Mouse (Mus musculus) stomach, postnatal 0 days (tissue): ENCODE measurements around the gene Zfp704. TPM values are rescaled to one million over a fixed set of nuclear protein-coding genes. Genes with fewer than 3 reads are reported as not detected.

Source experiments
- ATAC-seq: fragments of 200-750 bp; cut with Nextera tagmentation; 2 replicates; pipeline ENCODE4 v1.8.0; 2017; ENCODE audit not compliant: low FRiP score, low TSS enrichment
- DNase-seq: peaks from one replicate; pipeline ENCODE4 v3.0.0-alpha.2; 2016; ENCODE audit warnings: low spot score
- H3K27ac ChIP-seq: fragments of 300-500 bp; sonication (generic); replicated peaks from 2 replicates; pipeline ENCODE4 v1.5.1; 2014; ENCODE audit warnings: mild to moderate bottlenecking, control low read depth
- H3K27me3 ChIP-seq: fragments of 300-500 bp; sonication (generic); 2 replicates; pipeline ENCODE4 v1.6.1; 2014; ENCODE audit warnings: low read length; ENCODE audit not compliant: control insufficient read depth, insufficient read depth
- H3K36me3 ChIP-seq: fragments of 300-500 bp; sonication (generic); 2 replicates; pipeline ENCODE4 v1.6.1; 2014; ENCODE audit warnings: low read length, mixed read lengths; ENCODE audit not compliant: control insufficient read depth, insufficient read depth
- H3K4me1 ChIP-seq: fragments of 300-500 bp; sonication (generic); replicated peaks from 2 replicates; pipeline ENCODE4 v1.6.1; 2014; ENCODE audit warnings: antibody characterized with exemption; ENCODE audit not compliant: control insufficient read depth, insufficient read depth
- H3K4me2 ChIP-seq: fragments of 300-500 bp; sonication (generic); replicated peaks from 2 replicates; pipeline ENCODE4 v1.6.1; 2014; ENCODE audit warnings: low read depth, mild to moderate bottlenecking, control low read depth, moderate library complexity
- H3K4me3 ChIP-seq: fragments of 300-500 bp; sonication (generic); 2 replicates; pipeline ENCODE4 v1.5.1; 2014; ENCODE audit warnings: low read depth, low read length, control low read depth
- H3K9ac ChIP-seq: fragments of 300-500 bp; sonication (generic); 2 replicates; pipeline ENCODE4 v1.6.1; 2014; ENCODE audit warnings: mild to moderate bottlenecking, low read length, control low read depth, mixed read lengths
- H3K9me3 ChIP-seq: fragments of 300-500 bp; sonication (generic); 2 replicates; pipeline ENCODE4 v1.6.1; 2016; ENCODE audit warnings: low read length; ENCODE audit not compliant: control insufficient read depth
- CTCF ChIP-seq: IDR thresholded peaks from 2 replicates; pipeline ENCODE4 v1.5.1; 2016; ENCODE audit warnings: antibody characterized with exemption, low read depth, mild to moderate bottlenecking, moderate library complexity
- EP300 ChIP-seq: optimal IDR thresholded peaks from 2 replicates; pipeline ENCODE3; 2016; ENCODE audit warnings: antibody characterized with exemption
- WGBS: fragments of 180-500 bp; shearing (Covaris S2); extraction: QIAGEN DNeasy Blood & Tissue Kit; methylation state at CpG from one replicate; pipeline ENCODE4 v1.1.7; 2014; 5-methylcytosine and 5-hydroxymethylcytosine counted together
- polyA plus RNA-seq: library from polyadenylated mRNA; unstranded; fragments of >200 nt; fragmentation: Nextera tagmentation; extraction: Ambion mirVana; gene quantifications from 2 replicates; pipeline ENCODE4 v1.2.1, GENCODE M21; 2015

The Zfp704 gene
- polyA plus RNA-seq, 1 experiment from 2014 or later, result 3.4 TPM

GRCm38 (mm10) chr3:9448541-9448940, 161.3 kb downstream of the Zfp704 start:
- H3K4me2 ChIP-seq, result no peak overlapping the region
- 97% methylated on average over 5 of the region's 5 CpGs for WGBS
- H3K9ac ChIP-seq, result no peak overlapping the region
- H3K27me3 ChIP-seq, result no peaks in the 10 kb centered on the region
- ATAC-seq, result no peak
- no peaks in the 10 kb centered on the region for H3K4me1 ChIP-seq
- H3K9me3 ChIP-seq, result no peaks in the 10 kb centered on the region
- no peak for DNase-seq
- H3K4me3 ChIP-seq, result no peak overlapping the region
- H3K27ac ChIP-seq, result no peak overlapping the region
- TF ChIP-seq EP300, result no peak
- peak; percentile 45 for TF ChIP-seq CTCF
- 0 out of 2 replicates have a peak, but pooled peaks cover 2% of the 10 kb centered on the region for H3K36me3 ChIP-seq

DNA sequence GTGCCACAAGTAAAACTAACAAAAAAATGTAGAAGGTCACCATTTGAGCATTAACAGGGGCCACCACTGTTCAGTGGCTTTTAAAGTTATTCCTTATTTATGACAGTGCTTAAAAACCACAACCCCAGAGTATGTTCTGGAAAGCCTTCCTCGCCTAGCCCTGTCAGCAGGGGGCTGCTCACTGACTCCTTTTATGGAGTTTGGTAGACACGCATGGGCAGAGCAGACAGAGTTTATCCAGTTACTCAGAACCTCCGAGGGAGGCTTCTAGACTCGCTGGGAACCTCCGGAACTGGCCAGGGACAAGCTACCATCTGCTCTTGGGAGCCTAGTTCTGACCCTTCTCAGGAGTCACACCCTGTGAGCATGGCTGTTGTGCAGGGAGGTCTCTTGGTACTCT, 165.3 kb downstream of the Zfp704 start:
- no peaks in the 10 kb centered on the region for H3K4me1 ChIP-seq
- WGBS, result 76% methylated on average over 5 of the region's 5 CpGs
- no peaks in the 10 kb centered on the region for H3K9me3 ChIP-seq
- H3K36me3 ChIP-seq, result 0 out of 2 replicates have a peak, but pooled peaks cover 2% of the 10 kb centered on the region
- no peak overlapping the region for H3K27ac ChIP-seq
- DNase-seq (no peak), ATAC-seq (no peak)
- no peak overlapping the region for H3K4me3 ChIP-seq
- no peak overlapping the region for H3K9ac ChIP-seq
- TF ChIP-seq CTCF (0 out of 2 replicates have a peak, but pooled peaks have one; percentile 9), EP300 (no peak)
- H3K27me3 ChIP-seq, result no peaks in the 10 kb centered on the region
- H3K4me2 ChIP-seq, result no peak overlapping the region

DNA sequence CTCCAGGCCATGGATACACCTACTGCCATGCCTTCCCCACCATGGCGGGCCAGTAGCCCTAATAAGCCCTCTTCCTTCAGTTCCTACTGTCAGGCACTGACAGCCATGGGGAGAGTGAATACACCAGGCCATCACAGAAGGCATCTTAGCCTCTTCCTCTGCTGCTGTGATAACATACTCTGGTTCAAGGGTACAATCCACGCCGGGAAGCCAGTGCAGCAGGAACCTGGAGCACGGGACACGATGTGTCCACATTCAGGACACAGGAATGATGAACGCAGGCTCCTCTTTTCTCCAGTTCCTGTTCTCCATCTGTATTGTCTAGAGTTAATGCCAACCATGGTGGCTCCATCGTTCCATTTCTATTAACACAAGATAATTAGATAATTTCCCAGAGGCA, 165.9 kb downstream of the Zfp704 start:
- Histone ChIP-seq H3K27ac (no peak overlapping the region), H3K9ac (no peak overlapping the region)
- WGBS, result 90% methylated on average over 7 of the region's 7 CpGs

DNA sequence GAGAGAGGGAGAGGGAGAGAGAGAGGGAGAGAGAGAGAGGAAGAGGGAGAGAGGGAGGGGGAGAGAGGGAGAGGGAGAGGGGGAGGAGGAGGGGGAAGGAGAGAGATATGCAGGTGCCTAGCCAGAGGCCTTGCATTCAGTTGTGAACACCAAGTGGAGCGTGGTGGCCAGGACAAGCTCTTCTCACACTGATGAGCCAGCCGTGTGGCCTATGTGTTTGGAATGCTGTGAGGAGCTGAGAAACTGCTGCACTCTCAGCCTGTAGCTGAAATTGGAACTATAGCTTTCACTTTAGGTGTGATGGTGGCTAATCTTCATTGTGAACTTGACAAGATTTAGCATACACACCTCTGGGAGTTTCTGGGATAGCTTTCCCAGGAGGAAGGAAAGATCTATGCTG, 166.4 kb downstream of the Zfp704 start:
- Histone ChIP-seq H3K4me1 (no peaks in the 10 kb centered on the region), H3K36me3 (0 out of 2 replicates have a peak, but pooled peaks cover 2% of the 10 kb centered on the region), H3K4me2 (no peak overlapping the region), H3K9ac (no peak overlapping the region), H3K4me3 (no peak overlapping the region), H3K9me3 (no peaks in the 10 kb centered on the region), H3K27me3 (no peaks in the 10 kb centered on the region), H3K27ac (no peak overlapping the region)
- TF ChIP-seq CTCF, result no peak
- no peak for TF ChIP-seq EP300
- ATAC-seq (no peak), DNase-seq (no peak)
- WGBS, result 85% methylated on average over 2 of the region's 2 CpGs

More for the DNA sequence above, 165.9 kb downstream of the Zfp704 start:
- H3K4me3 ChIP-seq, result no peak overlapping the region
- H3K9me3 ChIP-seq, result no peaks in the 10 kb centered on the region
- no peak for ATAC-seq
- H3K36me3 ChIP-seq, result 0 out of 2 replicates have a peak, but pooled peaks cover 2% of the 10 kb centered on the region
- no peak for TF ChIP-seq CTCF
- H3K4me2 ChIP-seq, result no peak overlapping the region
- no peaks in the 10 kb centered on the region for H3K27me3 ChIP-seq
- no peaks in the 10 kb centered on the region for H3K4me1 ChIP-seq
- DNase-seq, result no peak

- TF ChIP-seq CTCF, result no peak
- no peak for TF ChIP-seq EP300
- H3K4me3 ChIP-seq, result no peak overlapping the region
- no peak overlapping the region for H3K4me2 ChIP-seq
- no peaks in the 10 kb centered on the region for H3K4me1 ChIP-seq
- no peak for ATAC-seq
- H3K27ac ChIP-seq, result no peak overlapping the region
- WGBS, result 83% methylated on average over 27 of the region's 27 CpGs
- no peaks in the 10 kb centered on the region for H3K9me3 ChIP-seq
- H3K27me3 ChIP-seq, result no peaks in the 10 kb centered on the region
- H3K9ac ChIP-seq, result no peak overlapping the region
- H3K36me3 ChIP-seq, result peaks cover 8% of the 10 kb centered on the region; the same call in 1 of the 2 replicates
- DNase-seq, result peak; percentile 11
These were observed 168.0 kb downstream of the Zfp704 start for GRCm38 (mm10) chr3:9441566-9442540.

GRCm38 (mm10) chr3:9440466-9440865, 169.4 kb downstream of the Zfp704 start:
- no peaks in the 10 kb centered on the region for H3K9me3 ChIP-seq
- no peak for ATAC-seq
- no peak overlapping the region for H3K4me3 ChIP-seq
- H3K4me2 ChIP-seq, result no peak overlapping the region
- H3K9ac ChIP-seq, result no peak overlapping the region
- TF ChIP-seq EP300 (no peak), CTCF (no peak)
- no peaks in the 10 kb centered on the region for H3K27me3 ChIP-seq
- DNase-seq, result peak; percentile 5
- no peak overlapping the region for H3K27ac ChIP-seq
- 77% methylated on average over 6 of the region's 6 CpGs for WGBS
- no peaks in the 10 kb centered on the region for H3K4me1 ChIP-seq
- H3K36me3 ChIP-seq, result peaks cover 8% of the 10 kb centered on the region; the same call in 1 of the 2 replicates
